Comparison of ENCODE assay signal across 12 mouse cellular contexts in genomic region chr4:134943758-134944538, GRCm38 (mm10). TPM values are rescaled to one million over a fixed set of nuclear protein-coding genes. Genes with fewer than 3 reads are reported as not detected.
DNase-seq lines count a peak whose midpoint lies in the region; ATAC-seq lines count a peak whose summit lies in the region.
"Had no signal": no experiment of that assay in that cellular context is flagged by ENCODE, and none has a peak within 500 bp of the region (broad histone marks: within the 10 kb centered on the region; RNA-seq: fewer than 3 reads in every experiment).

No protein-coding gene starts in this region.

- H3K4me3 ChIP-seq in hindbrain, embryonic 12.5 days, result no peak overlapping the region
- H3K4me3 ChIP-seq in hindbrain, embryonic 11.5 days (ENCODE audit: low read depth, low read length), result no peak overlapping the region
- no peak overlapping the region for H3K4me3 ChIP-seq in limb, embryonic 12.5 days (replicated peaks)
- H3K4me3 ChIP-seq: liver, embryonic 15.5 days had no signal

- no peaks in the 10 kb centered on the region for H3K36me3 ChIP-seq in hindbrain, embryonic 12.5 days
- H3K36me3 ChIP-seq in hindbrain, embryonic 11.5 days (ENCODE audit: control insufficient read depth, insufficient read depth, low read length), result no peaks in the 10 kb centered on the region
- no peaks in the 10 kb centered on the region for H3K36me3 ChIP-seq in limb, embryonic 12.5 days
- H3K36me3 ChIP-seq: liver, embryonic 15.5 days had no signal

- no peak for DNase-seq in hindbrain, embryonic 11.5 days (ENCODE audit: low spot score)
- DNase-seq in right cerebral cortex, adult 18-20 months, result peak; percentile 73
- DNase-seq in right cerebral cortex, postnatal 4 days, result no peak
- DNase-seq in urinary bladder, postnatal 10 days (ENCODE audit: low spot score), result no peak
- DNase-seq in adrenal gland, adult 18-20 months (ENCODE audit: low spot score in 2 of 2), result no peak
- DNase-seq: heart, postnatal 36 days; thymus, postnatal 36 days had no signal

- peak; percentile 35; the same call in 1 of the 2 replicates for ATAC-seq in hindbrain, embryonic 12.5 days (ENCODE audit: low FRiP score)
- ATAC-seq in hindbrain, embryonic 11.5 days (ENCODE audit: low FRiP score), result no peak
- ATAC-seq in limb, embryonic 12.5 days (ENCODE audit: insufficient number of reproducible peaks, insufficient read depth, low FRiP score, low TSS enrichment, low read depth), result no peak
- ATAC-seq in erythroblast, adult 5-6 weeks (replicated peaks; ENCODE audit: low FRiP score, poor library complexity, severe bottlenecking), result no peak

- peaks cover 11% of the 10 kb centered on the region; the same call in 1 of the 2 replicates for H3K4me1 ChIP-seq in hindbrain, embryonic 12.5 days
- H3K4me1 ChIP-seq in hindbrain, embryonic 11.5 days (replicated peaks; ENCODE audit: control insufficient read depth, insufficient read depth, low read length), result no peaks in the 10 kb centered on the region
- peaks cover 9% of the 10 kb centered on the region for H3K4me1 ChIP-seq in limb, embryonic 12.5 days (replicated peaks)

- H3K27me3 ChIP-seq in hindbrain, embryonic 12.5 days, result peaks cover 34% of the 10 kb centered on the region
- H3K27me3 ChIP-seq in hindbrain, embryonic 11.5 days (ENCODE audit: control insufficient read depth, insufficient read depth, low read length), result peaks cover 2% of the 10 kb centered on the region
- H3K27me3 ChIP-seq in limb, embryonic 12.5 days, result peaks cover 41% of the 10 kb centered on the region

- 47% methylated on average over 27 of the region's 27 CpGs for WGBS in hindbrain, embryonic 12.5 days
- 56% methylated on average over 27 of the region's 27 CpGs for WGBS in hindbrain, embryonic 11.5 days
- WGBS in limb, embryonic 12.5 days, result 38% methylated on average over 27 of the region's 27 CpGs

- no peaks in the 10 kb centered on the region for H3K9me3 ChIP-seq in hindbrain, embryonic 12.5 days (replicated peaks)
- no peaks in the 10 kb centered on the region for H3K9me3 ChIP-seq in hindbrain, embryonic 11.5 days (ENCODE audit: control insufficient read depth, low read length)
- no peaks in the 10 kb centered on the region for H3K9me3 ChIP-seq in limb, embryonic 12.5 days
- H3K9me3 ChIP-seq: liver, embryonic 15.5 days had no signal

- H3K9ac ChIP-seq in hindbrain, embryonic 12.5 days, result 0 out of 2 replicates have a peak overlapping the region, but pooled peaks have one; percentile 18
- H3K9ac ChIP-seq in hindbrain, embryonic 11.5 days (ENCODE audit: low read depth, low read length), result no peak overlapping the region
- 0 out of 2 replicates have a peak overlapping the region, but pooled peaks have one; percentile 31 for H3K9ac ChIP-seq in limb, embryonic 12.5 days (replicated peaks)
- H3K9ac ChIP-seq: liver, embryonic 15.5 days had no signal

- H3K27ac ChIP-seq in hindbrain, embryonic 12.5 days, result no peak overlapping the region
- no peak overlapping the region for H3K27ac ChIP-seq in hindbrain, embryonic 11.5 days (ENCODE audit: low read depth, low read length)
- no peak overlapping the region for H3K27ac ChIP-seq in limb, embryonic 12.5 days
- H3K27ac ChIP-seq: kidney, postnatal 0 days; liver, embryonic 15.5 days had no signal

- no peak overlapping the region for H3K4me2 ChIP-seq in hindbrain, embryonic 12.5 days (replicated peaks)
- H3K4me2 ChIP-seq in hindbrain, embryonic 11.5 days (replicated peaks; ENCODE audit: low read depth, low read length), result no peak overlapping the region
- no peak overlapping the region for H3K4me2 ChIP-seq in limb, embryonic 12.5 days
- H3K4me2 ChIP-seq: liver, embryonic 15.5 days had no signal

RNA-seq across cellular contexts. Expression of gene Syf2, which starts 13.2 kb away (rescaled TPM):
- polyA plus RNA-seq in hindbrain, embryonic 12.5 days (2016; fragmentation: Nextera tagmentation; extraction: Ambion mirVana), result 77.2 and 80.7 TPM in 2 replicates
- polyA plus RNA-seq in hindbrain, embryonic 11.5 days (2014; fragmentation: Nextera tagmentation; extraction: Ambion mirVana), result 77.6 and 80.3 TPM in 2 replicates
- 72.9 and 73.8 TPM in 2 replicates for polyA plus RNA-seq in limb, embryonic 12.5 days (2016; fragmentation: Nextera tagmentation; extraction: Ambion mirVana)
- 10 to 100 TPM; 77.2 to 88.8 TPM for total RNA-seq in adrenal gland, adult 18-20 months (2021)
- 103 and 110 TPM in 2 replicates for total RNA-seq in erythroblast, adult 5-6 weeks (2015; ENCODE audit: low replicate concordance)
- 291 and 294 TPM in 2 replicates for total RNA-seq in erythroblast, adult 5-6 weeks (2017; ENCODE audit: low replicate concordance)

RNA-seq across cellular contexts. Expression of gene Rsrp1, which starts 20.6 kb away (rescaled TPM):
- 536 and 591 TPM in 2 replicates for polyA plus RNA-seq in hindbrain, embryonic 12.5 days (2016; fragmentation: Nextera tagmentation; extraction: Ambion mirVana)
- 382 and 434 TPM in 2 replicates for polyA plus RNA-seq in hindbrain, embryonic 11.5 days (2014; fragmentation: Nextera tagmentation; extraction: Ambion mirVana)
- polyA plus RNA-seq in limb, embryonic 12.5 days (2016; fragmentation: Nextera tagmentation; extraction: Ambion mirVana), result 510 and 528 TPM in 2 replicates
- 100 to 1,000 TPM; 346 to 591 TPM for total RNA-seq in adrenal gland, adult 18-20 months (2021)
- total RNA-seq in erythroblast, adult 5-6 weeks (2015; ENCODE audit: low replicate concordance), result 2,585 and 2,588 TPM in 2 replicates
- total RNA-seq in erythroblast, adult 5-6 weeks (2017; ENCODE audit: low replicate concordance), result 1,104 and 1,368 TPM in 2 replicates

RNA-seq across cellular contexts. Expression of gene Tmem50a, which starts 29.1 kb away (rescaled TPM):
- polyA plus RNA-seq in hindbrain, embryonic 12.5 days (2016; fragmentation: Nextera tagmentation; extraction: Ambion mirVana), result 163 and 169 TPM in 2 replicates
- polyA plus RNA-seq in hindbrain, embryonic 11.5 days (2014; fragmentation: Nextera tagmentation; extraction: Ambion mirVana), result 153 and 167 TPM in 2 replicates
- 156 and 159 TPM in 2 replicates for polyA plus RNA-seq in limb, embryonic 12.5 days (2016; fragmentation: Nextera tagmentation; extraction: Ambion mirVana)
- 100 to 1,000 TPM; 160 to 339 TPM for total RNA-seq in adrenal gland, adult 18-20 months (2021)
- 150 and 151 TPM in 2 replicates for total RNA-seq in erythroblast, adult 5-6 weeks (2015; ENCODE audit: low replicate concordance)
- total RNA-seq in erythroblast, adult 5-6 weeks (2017; ENCODE audit: low replicate concordance), result 200 and 208 TPM in 2 replicates
